Mouse (Mus musculus) cerebellum, adult 9-10 months (tissue): Measurements from ENCODE around the gene Mat2a.
"Not testable (repeated sequence)": the region's sequence is repeated elsewhere in the genome, so short reads cannot be mapped to it uniquely, and the experiment has no call there.

Experiments
- DNase-seq: peaks from one replicate; pipeline ENCODE4 v3.0.0; 2022

Gene Mat2a

GRCm38 (mm10) chr6:72439355-72440185 is at the start of gene Mat2a:
TSS of gene Mat2a (minus strand) at chr6:72439558.
- peak; percentile 96 for DNase-seq

GRCm38 (mm10) chr6:72488850-72489249 is 49.5 kb upstream of the Mat2a start:
- DNase-seq = no peak

- no peak for DNase-seq
Observed at GRCm38 (mm10) chr6:72487282-72487681, 47.9 kb upstream of the Mat2a start.

- no peak for DNase-seq
Observed at GRCm38 (mm10) chr6:72486307-72486706, 46.9 kb upstream of the Mat2a start.

- no peak for DNase-seq
Observed at GRCm38 (mm10) chr6:72484887-72485286, 45.5 kb upstream of the Mat2a start.

- no peak for DNase-seq
Observed at GRCm38 (mm10) chr6:72482156-72482555, 42.8 kb upstream of the Mat2a start.

- no peak for DNase-seq
Observed at GRCm38 (mm10) chr6:72480422-72480702, 41.0 kb upstream of the Mat2a start.

- DNase-seq = no peak
Observed at GRCm38 (mm10) chr6:72479645-72480421, 40.5 kb upstream of the Mat2a start.

GRCm38 (mm10) chr6:72478691-72479090 is 39.3 kb upstream of the Mat2a start:
- DNase-seq = not testable (repeated sequence)

- DNase-seq = no peak
Observed at GRCm38 (mm10) chr6:72477621-72478020, 38.3 kb upstream of the Mat2a start.

- DNase-seq = no peak
Observed at GRCm38 (mm10) chr6:72476836-72477235, 37.5 kb upstream of the Mat2a start.

- DNase-seq = no peak
Observed at GRCm38 (mm10) chr6:72475221-72475985, 36.0 kb upstream of the Mat2a start.

GRCm38 (mm10) chr6:72473264-72474041 is 34.1 kb upstream of the Mat2a start:
- no peak for DNase-seq

GRCm38 (mm10) chr6:72466171-72466570 is 26.8 kb upstream of the Mat2a start:
- no peak for DNase-seq

- no peak for DNase-seq
Observed at GRCm38 (mm10) chr6:72465361-72466157, 26.2 kb upstream of the Mat2a start.

GRCm38 (mm10) chr6:72462550-72463257 is 23.3 kb upstream of the Mat2a start:
- DNase-seq = not testable (repeated sequence)

- no peak for DNase-seq
Observed at GRCm38 (mm10) chr6:72460036-72460801, 20.9 kb upstream of the Mat2a start.

- DNase-seq = no peak
Observed at GRCm38 (mm10) chr6:72458921-72459320, 19.6 kb upstream of the Mat2a start.

- no peak for DNase-seq
Observed at GRCm38 (mm10) chr6:72458418-72458817, 19.1 kb upstream of the Mat2a start.

GRCm38 (mm10) chr6:72456567-72456966 is 17.2 kb upstream of the Mat2a start:
- no peak for DNase-seq
